Mouse (Mus musculus) testis, adult 2 months (tissue): ENCODE results near the gene Kdelr3.

ENCODE experiments used
- CTCF ChIP-seq: fragments of 200-500 bp; IDR thresholded peaks from 2 replicates; pipeline ENCODE4 v1.5.1; 2012; ENCODE audit warnings: low read depth, mild to moderate bottlenecking, inconsistent platforms, low read length, moderate library complexity; ENCODE audit not compliant: control insufficient read depth, insufficient read depth, insufficient replicate concordance
- POLR2A ChIP-seq: fragments of 200-500 bp; IDR thresholded peaks from 2 replicates; pipeline ENCODE4 v1.6.1; 2012; ENCODE audit warnings: low read depth, mild to moderate bottlenecking, inconsistent platforms, low read length, moderate library complexity; ENCODE audit not compliant: control insufficient read depth

GRCm38 (mm10) chr15:79548226-79548625 is 32.0 kb downstream of the Kdelr3 start:
- TF ChIP-seq CTCF (no peak), POLR2A (no peak)
